Mouse (Mus musculus) E14TG2a.4 (cell line): Measurements from ENCODE around the gene Gpr141.

Experiments used
- CTCF ChIP-seq: conservative IDR thresholded peaks from 2 replicates; pipeline ENCODE4 v1.5.1; 2014; ENCODE audit warnings: low read length
- NANOG ChIP-seq: IDR thresholded peaks from 2 replicates; pipeline ENCODE4 v1.6.1; 2014; ENCODE audit warnings: borderline replicate concordance, low read length, mixed read lengths

- TF ChIP-seq CTCF (no peak), NANOG (no peak)
These were observed 4.1 kb downstream of the Gpr141 start for GRCm38 (mm10) chr13:19819926-19820325.
